Mouse (Mus musculus) cortical plate, adult 2 months (tissue): ENCODE data around the gene Wdr95.

Experiments used
- CTCF ChIP-seq: fragments of 200-500 bp; IDR thresholded peaks from 2 replicates; pipeline ENCODE4 v1.5.1; 2011; ENCODE audit warnings: mild to moderate bottlenecking, control low read depth, low read length; ENCODE audit not compliant: insufficient read depth; ENCODE audit errors: extremely low read depth
- POLR2A ChIP-seq: fragments of 200-500 bp; IDR thresholded peaks from 2 replicates; pipeline ENCODE4 v1.6.1; 2011; ENCODE audit warnings: mild to moderate bottlenecking, low read length, control low read depth; ENCODE audit not compliant: insufficient read depth; ENCODE audit errors: extremely low read depth

DNA sequence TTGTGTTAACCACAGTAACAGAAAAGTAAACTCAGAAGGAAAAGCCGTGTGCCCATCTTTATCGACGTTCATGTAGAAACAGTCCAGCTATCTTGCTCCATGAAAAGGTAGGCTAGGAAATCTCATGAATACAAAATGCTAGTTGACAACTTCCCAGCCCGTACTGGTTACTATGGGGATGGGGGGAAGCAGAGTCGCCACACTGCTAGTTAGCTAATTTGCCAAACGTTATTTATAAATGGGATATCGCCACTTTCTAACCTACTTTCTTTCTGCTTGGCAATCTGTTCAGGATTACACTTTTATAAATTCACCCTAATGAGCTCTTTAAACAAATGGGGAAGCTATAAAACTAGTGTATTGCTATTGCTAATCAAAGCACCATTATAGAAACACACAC, 46.6 kb upstream of the Wdr95 start:
- no peak for TF ChIP-seq CTCF
- TF ChIP-seq POLR2A = no peak
